Mouse (Mus musculus) ES-E14 (cell line): ENCODE measurements around the gene Txndc12. TPM values are rescaled to one million over a fixed set of nuclear protein-coding genes. Genes with fewer than 3 reads are reported as not detected.

ENCODE experiments used
- DNase-seq: peaks from one replicate; pipeline ENCODE4 v3.0.0-alpha.2; 2013; ENCODE audit warnings: low read depth, low spot score
- H3K27ac ChIP-seq: 2 replicates; pipeline ENCODE4 v1.5.1; 2012; ENCODE audit warnings: low read depth, mild to moderate bottlenecking, low read length, moderate library complexity, mixed read lengths; ENCODE audit not compliant: poor library complexity, insufficient read depth, severe bottlenecking
- H3K36me3 ChIP-seq: 2 replicates; pipeline ENCODE4 v1.6.1; 2012; ENCODE audit warnings: mild to moderate bottlenecking, low read length, moderate library complexity, mixed read lengths; ENCODE audit not compliant: control insufficient read depth, poor library complexity, insufficient read depth, severe bottlenecking
- H3K4me1 ChIP-seq, 2 experiments: fragments of 150-350 bp in 1 of 2; sonication (generic) in 1 of 2; 2 replicates each; pipeline ENCODE4 v1.6.1; 2012; ENCODE audit warnings: low read length in 2 of 2, mild to moderate bottlenecking in 1 of 2, mixed read lengths in 1 of 2; ENCODE audit not compliant: control insufficient read depth in 2 of 2, insufficient read depth in 2 of 2, poor library complexity in 1 of 2
- H3K4me3 ChIP-seq, 2 experiments: fragments of 150-350 bp in 1 of 2; sonication (generic) in 1 of 2; 2 replicates each; pipeline ENCODE4 v1.5.1; 2012; ENCODE audit warnings: low read length in 2 of 2, low read depth in 1 of 2, mild to moderate bottlenecking in 1 of 2, mixed read lengths in 1 of 2; ENCODE audit not compliant: insufficient read depth in 1 of 2, poor library complexity in 1 of 2, severe bottlenecking in 1 of 2
- H3K9ac ChIP-seq: 2 replicates; pipeline ENCODE4 v1.6.1; 2012; ENCODE audit warnings: low read depth, mild to moderate bottlenecking, low read length, mixed read lengths; ENCODE audit not compliant: poor library complexity, insufficient read depth, severe bottlenecking
- H3K9me3 ChIP-seq: fragments of 150-350 bp; sonication (generic); 2 replicates; pipeline ENCODE4 v1.6.1; 2012; ENCODE audit warnings: low read depth, mild to moderate bottlenecking, low read length; ENCODE audit not compliant: control insufficient read depth, insufficient read depth
- CHD2 ChIP-seq: IDR thresholded peaks from 2 replicates; pipeline ENCODE4 v1.6.1; 2014; ENCODE audit warnings: mild to moderate bottlenecking, low read depth, low read length, inconsistent platforms
- HCFC1 ChIP-seq: IDR thresholded peaks from 2 replicates; pipeline ENCODE4 v1.6.1; 2012; ENCODE audit warnings: low read length, inconsistent platforms, borderline replicate concordance; ENCODE audit not compliant: insufficient read depth
- MAFK ChIP-seq: IDR thresholded peaks from 2 replicates; pipeline ENCODE4 v1.6.1; 2014; ENCODE audit warnings: mild to moderate bottlenecking, low read depth, low read length, inconsistent platforms; ENCODE audit not compliant: insufficient read depth
- ZC3H11A ChIP-seq: IDR thresholded peaks from 2 replicates; pipeline ENCODE4 v1.6.1; 2012; ENCODE audit warnings: low read depth, mild to moderate bottlenecking, inconsistent platforms, low read length, borderline replicate concordance
- ZNF384 ChIP-seq: IDR thresholded peaks from 2 replicates; pipeline ENCODE4 v1.6.1; 2012; ENCODE audit warnings: low read depth, low read length, inconsistent platforms
- in situ Hi-C, 2 experiments: fragments of 600-800 bp; cut with MboI; formaldehyde crosslinking; loops; one replicate each; pipeline ENCODE4 v1.15.1; 2025; ENCODE audit warnings: low sequenced_read_pairs in 2 of 2, inconsistent platforms in 1 of 2; ENCODE audit not compliant: unreplicated experiment in 2 of 2
- total RNA-seq: library from RNA; depleted of rRNA; stranded (reverse); fragments of 300-350 nt; gene quantifications from 2 replicates; pipeline ENCODE4 v1.2.3, GENCODE M21; 2012

Txndc12 gene
- total RNA-seq, 1 experiment = 65.1 TPM

GRCm38 (mm10) chr4:108811550-108811949 lies 22.9 kb upstream of the Txndc12 start:
- TF ChIP-seq ZNF384 (no peak), HCFC1 (no peak), MAFK (no peak), ZC3H11A (no peak), CHD2 (no peak)
- no peak for DNase-seq
- H3K4me1 ChIP-seq = no peaks in the 10 kb centered on the region
- in situ Hi-C loops = no loop called here
- H3K36me3 ChIP-seq = no peaks in the 10 kb centered on the region
- H3K4me3 ChIP-seq = no peak overlapping the region
- H3K9me3 ChIP-seq = no peaks in the 10 kb centered on the region
- no peak overlapping the region for H3K27ac ChIP-seq
- no peak overlapping the region for H3K9ac ChIP-seq

- Histone ChIP-seq H3K4me1 (no peaks in the 10 kb centered on the region), H3K36me3 (peaks cover 6% of the 10 kb centered on the region), H3K9me3 (no peaks in the 10 kb centered on the region), H3K4me3 (no peak overlapping the region), H3K27ac (no peak overlapping the region), H3K9ac (no peak overlapping the region)
- in situ Hi-C loops = no loop called here
- no peak for TF ChIP-seq ZC3H11A
- no peak for TF ChIP-seq ZNF384
- TF ChIP-seq MAFK = no peak
- no peak for TF ChIP-seq CHD2
- TF ChIP-seq HCFC1 = no peak
- no peak for DNase-seq
Observed at GRCm38 (mm10) chr4:108825677-108826076, 8.7 kb upstream of the Txndc12 start.

- DNase-seq = no peak
- Histone ChIP-seq H3K9me3 (no peaks in the 10 kb centered on the region), H3K4me1 (peaks cover 0 to 2% of the 10 kb centered on the region in 2 experiments; a peak in 1 of 4 replicates), H3K27ac (no peak overlapping the region), H3K4me3 (no peak overlapping the region), H3K9ac (no peak overlapping the region), H3K36me3 (peaks cover 6% of the 10 kb centered on the region)
- TF ChIP-seq ZNF384 (no peak), MAFK (no peak), CHD2 (no peak), HCFC1 (no peak), ZC3H11A (no peak)
- in situ Hi-C loops = no loop called here
Observed at GRCm38 (mm10) chr4:108826096-108826495, 8.3 kb upstream of the Txndc12 start.

GRCm38 (mm10) chr4:108826643-108827042 lies 7.8 kb upstream of the Txndc12 start:
- peaks cover 0 to 5% of the 10 kb centered on the region in 2 experiments; a peak in 1 of 4 replicates for H3K4me1 ChIP-seq
- in situ Hi-C loops = no loop called here
- TF ChIP-seq HCFC1 (no peak), CHD2 (no peak), ZNF384 (no peak), ZC3H11A (no peak), MAFK (no peak)
- H3K36me3 ChIP-seq = peaks cover 6% of the 10 kb centered on the region
- no peak overlapping the region for H3K27ac ChIP-seq
- H3K9ac ChIP-seq = no peak overlapping the region
- DNase-seq = no peak
- H3K9me3 ChIP-seq = no peaks in the 10 kb centered on the region
- no peak overlapping the region for H3K4me3 ChIP-seq

- Histone ChIP-seq H3K36me3 (no peaks in the 10 kb centered on the region; the same call in 1 of the 2 replicates), H3K4me1 (peaks cover 0 to 8% of the 10 kb centered on the region in 2 experiments; a peak in 1 of 4 replicates), H3K4me3 (no peak overlapping the region), H3K27ac (no peak overlapping the region), H3K9me3 (no peaks in the 10 kb centered on the region), H3K9ac (no peak overlapping the region)
- in situ Hi-C loops = no loop called here
- no peak for DNase-seq
- TF ChIP-seq ZC3H11A (no peak), CHD2 (no peak), ZNF384 (no peak), HCFC1 (no peak), MAFK (no peak)
Observed at GRCm38 (mm10) chr4:108830698-108831097, 3.7 kb upstream of the Txndc12 start.
